Mouse (Mus musculus) kidney, adult 8-10 months (tissue): ENCODE results near the gene Klhl30.

ENCODE experiments used
- DNase-seq, 2 experiments: peaks; one replicate each; pipeline ENCODE4 v3.0.0; 2022

The Klhl30 gene

GRCm38 (mm10) chr1:91365816-91366214 is 15.0 kb downstream of the Klhl30 start:
- no peak for DNase-seq

- peak; percentile 38 to 67 for DNase-seq
These were observed 15.6 kb downstream of the Klhl30 start, which contains the start of gene Erfe for GRCm38 (mm10) chr1:91366215-91367108. TSS of gene Erfe (plus strand) at chr1:91366430.

- no peak for DNase-seq
These were observed 16.5 kb downstream of the Klhl30 start for GRCm38 (mm10) chr1:91367295-91367694.

DNA sequence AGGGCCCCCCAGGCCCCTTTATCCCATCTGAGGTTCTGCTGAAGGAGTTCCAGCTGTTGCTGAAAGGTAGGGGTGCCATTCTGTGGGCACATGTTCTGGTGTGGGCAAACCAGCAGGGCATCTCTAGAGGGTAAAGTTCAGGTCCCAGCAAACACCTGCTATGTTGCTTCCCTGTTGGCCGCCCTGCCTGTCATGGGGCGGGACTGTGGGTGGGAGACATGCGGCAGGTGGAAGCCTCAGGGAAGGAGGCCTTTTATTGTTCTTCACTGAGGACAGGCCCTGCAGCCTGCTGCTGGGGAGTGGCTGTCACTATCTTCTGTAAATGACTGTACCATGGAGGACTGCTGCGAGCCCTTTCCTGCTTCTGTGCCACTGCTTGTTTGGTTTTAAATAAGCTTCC is 18.6 kb downstream of the Klhl30 start:
- DNase-seq = no peak

DNA sequence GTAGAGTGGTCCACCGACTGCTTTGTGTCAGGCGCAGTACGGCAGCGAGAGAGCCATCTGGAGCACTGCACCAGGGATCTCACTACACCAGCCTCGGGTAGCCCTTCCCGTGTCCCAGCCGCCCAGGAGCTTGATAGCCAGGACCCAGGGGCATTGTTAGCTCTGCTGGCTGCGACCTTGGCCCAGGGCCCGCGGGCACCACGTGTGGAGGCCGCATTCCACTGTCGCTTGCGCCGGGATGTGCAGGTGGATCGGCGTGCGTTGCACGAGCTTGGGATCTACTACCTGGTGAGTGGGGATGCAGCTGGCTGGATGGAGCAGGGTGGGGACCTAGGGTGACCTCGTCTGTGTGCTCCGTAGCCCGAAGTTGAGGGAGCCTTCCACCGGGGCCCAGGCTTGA is 19.2 kb downstream of the Klhl30 start:
- DNase-seq = no peak

- DNase-seq = no peak
These were observed 22.6 kb downstream of the Klhl30 start for GRCm38 (mm10) chr1:91373414-91373835.

DNA sequence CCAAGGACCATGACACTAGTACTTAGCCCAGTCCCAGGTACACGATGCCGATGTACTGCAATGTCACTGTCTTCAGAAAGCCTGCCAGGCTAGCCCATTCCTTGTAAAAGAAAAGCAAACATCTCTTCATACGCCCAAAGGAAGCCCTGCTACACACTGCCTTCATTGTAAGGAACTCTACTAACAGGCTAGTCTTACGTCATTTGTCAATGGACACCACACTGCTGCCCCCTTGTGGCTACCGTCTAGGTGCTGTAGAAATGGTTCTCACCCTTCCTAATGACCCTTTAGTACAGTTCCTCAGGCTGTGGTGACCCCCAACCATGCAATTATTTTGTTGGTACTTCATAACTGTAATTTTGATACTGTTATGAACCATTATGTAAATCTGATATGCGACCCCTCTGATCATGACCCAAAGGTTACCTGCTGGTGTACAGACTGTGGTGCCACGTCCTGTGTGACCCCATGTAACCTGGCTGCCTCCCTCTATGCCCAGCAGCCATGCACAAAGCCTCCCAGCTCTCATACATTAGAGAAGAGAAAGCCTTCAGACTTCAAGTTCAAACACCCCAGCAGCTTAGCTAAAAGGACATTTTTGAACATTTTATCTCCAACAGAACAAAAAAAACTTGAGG is 29.8 kb downstream of the Klhl30 start:
- DNase-seq = peak; percentile 50 to 81

GRCm38 (mm10) chr1:91381091-91381471 is 30.3 kb downstream of the Klhl30 start:
- peak in 1 of 2 experiments; percentile 36 for DNase-seq

DNA sequence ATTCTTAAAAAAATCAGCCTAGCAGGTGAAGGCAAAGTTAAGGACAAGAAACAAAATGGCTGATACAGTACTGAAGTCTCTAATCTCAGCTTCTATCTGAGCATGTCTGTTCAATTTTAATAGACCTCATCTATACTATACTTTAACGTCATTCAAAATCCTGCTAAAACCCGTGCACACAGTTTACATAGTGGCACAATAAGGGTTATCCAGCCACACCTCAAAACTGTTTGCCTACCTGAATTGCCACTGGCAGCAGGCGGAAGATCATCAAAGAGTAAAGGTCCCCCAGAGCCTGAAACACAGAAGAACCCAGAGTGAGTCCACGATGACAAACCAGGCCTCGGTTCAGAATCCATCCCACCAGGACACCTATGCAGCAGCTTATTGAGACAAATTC is 39.6 kb downstream of the Klhl30 start:
- DNase-seq = no peak

DNA sequence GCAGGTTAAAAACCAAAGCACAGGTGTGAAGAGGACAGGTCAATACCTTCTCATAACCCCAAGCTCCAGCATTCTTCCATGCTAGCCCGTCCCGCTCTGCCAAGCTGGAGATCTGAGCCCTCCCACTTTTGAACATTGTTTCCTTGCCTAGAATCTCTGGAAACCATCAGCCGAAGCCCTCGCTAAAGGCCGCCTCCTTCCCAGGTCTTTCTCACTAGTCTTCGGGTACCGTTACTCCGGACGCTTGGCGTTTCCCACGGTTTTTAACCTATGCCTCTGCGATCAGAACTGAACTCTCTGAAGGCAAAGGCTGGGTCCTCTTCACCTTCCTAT is 47.1 kb downstream of the Klhl30 start:
- no peak for DNase-seq

GRCm38 (mm10) chr1:91398260-91399062 is 47.6 kb downstream of the Klhl30 start, which contains the start of gene Ilkap:
TSS of gene Ilkap (minus strand) at chr1:91398815.
- peak; percentile 82 for DNase-seq

GRCm38 (mm10) chr1:91404976-91405375 is 54.2 kb downstream of the Klhl30 start:
- no peak for DNase-seq

DNA sequence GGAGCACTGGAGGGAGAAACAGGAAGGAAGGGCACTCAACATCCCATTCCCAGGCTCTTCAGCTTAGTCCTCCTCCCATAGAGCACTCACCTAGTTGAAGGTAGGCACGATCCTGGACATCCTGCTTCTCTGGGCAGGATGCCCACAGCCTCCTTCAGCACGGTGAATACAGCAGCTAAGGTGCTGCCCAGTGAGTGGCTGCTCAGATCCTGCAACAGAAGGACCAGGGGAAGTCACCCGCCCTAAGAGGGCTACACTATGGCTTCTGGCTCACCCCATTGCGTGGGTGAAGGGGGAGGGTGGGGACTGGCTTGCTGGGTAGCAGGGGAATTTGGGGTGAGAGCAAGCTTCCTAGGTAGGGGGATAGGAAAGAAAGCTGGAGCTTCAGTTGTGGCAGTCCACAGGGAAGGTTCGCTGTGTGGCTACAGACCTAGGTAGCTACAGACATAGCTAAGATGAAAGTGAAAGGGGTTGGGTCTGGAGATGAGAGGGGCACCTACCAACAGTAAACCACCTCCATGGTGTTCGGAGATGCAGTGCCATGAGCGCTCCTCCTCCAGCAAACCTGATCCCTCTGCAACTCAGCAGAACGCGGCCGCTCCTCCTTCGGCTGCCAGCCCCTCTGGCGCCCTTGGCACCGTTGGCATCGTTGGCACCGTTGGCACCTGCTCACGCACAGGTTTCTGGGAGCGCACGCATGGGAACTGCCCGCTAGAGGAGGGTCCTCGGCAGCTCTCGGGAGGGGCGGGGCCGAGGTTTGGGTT is 54.8 kb downstream of the Klhl30 start:
- DNase-seq = no peak

- DNase-seq = no peak
These were observed 57.0 kb downstream of the Klhl30 start for GRCm38 (mm10) chr1:91407819-91408218.

- DNase-seq = no peak
These were observed 60.9 kb downstream of the Klhl30 start for GRCm38 (mm10) chr1:91411631-91412285.
